Mouse (Mus musculus): ENCODE measurements around the gene Akap2. TPM values are rescaled to one million over a fixed set of nuclear protein-coding genes. Genes with fewer than 3 reads are reported as not detected.

Akap2 gene
- polyA plus RNA-seq, 1 experiment from 2014 or later, result 38.2 TPM

GRCm38 (mm10) chr4:57772851-57773510, 55.5 kb downstream of the Akap2 start:
- ATAC-seq (ENCODE audit: low FRiP score) (no peak), DNase-seq (ENCODE audit: low spot score) (no peak)
- 62% methylated on average over 11 of the region's 11 CpGs for WGBS
- Histone ChIP-seq H3K4me1 (replicated peaks; ENCODE audit: control insufficient read depth, insufficient read depth, low read length) (no peaks in the 10 kb centered on the region), H3K4me2 (replicated peaks; ENCODE audit: low read depth, low read length) (no peak overlapping the region), H3K4me3 (ENCODE audit: low read depth, low read length) (no peak overlapping the region), H3K27ac (ENCODE audit: low read depth, low read length) (no peak overlapping the region), H3K36me3 (ENCODE audit: control insufficient read depth, insufficient read depth, low read length) (no peaks in the 10 kb centered on the region), H3K9me3 (ENCODE audit: control insufficient read depth, low read length) (no peaks in the 10 kb centered on the region), H3K27me3 (ENCODE audit: control insufficient read depth, insufficient read depth, low read length) (no peaks in the 10 kb centered on the region), H3K9ac (ENCODE audit: low read depth, low read length) (no peak overlapping the region)

- Histone ChIP-seq H3K9ac (ENCODE audit: low read depth, low read length) (no peak overlapping the region), H3K4me1 (replicated peaks; ENCODE audit: control insufficient read depth, insufficient read depth, low read length) (no peaks in the 10 kb centered on the region), H3K4me2 (replicated peaks; ENCODE audit: low read depth, low read length) (no peak overlapping the region), H3K4me3 (ENCODE audit: low read depth, low read length) (no peak overlapping the region), H3K27ac (ENCODE audit: low read depth, low read length) (no peak overlapping the region), H3K36me3 (ENCODE audit: control insufficient read depth, insufficient read depth, low read length) (no peaks in the 10 kb centered on the region), H3K9me3 (ENCODE audit: control insufficient read depth, low read length) (no peaks in the 10 kb centered on the region), H3K27me3 (ENCODE audit: control insufficient read depth, insufficient read depth, low read length) (no peaks in the 10 kb centered on the region)
- ATAC-seq (ENCODE audit: low FRiP score), result no peak
- DNase-seq (ENCODE audit: low spot score), result no peak
- 72% methylated on average over 4 of the region's 4 CpGs for WGBS
These were observed 57.1 kb downstream of the Akap2 start for GRCm38 (mm10) chr4:57774517-57774916.

GRCm38 (mm10) chr4:57775582-57775981, 58.1 kb downstream of the Akap2 start:
- Histone ChIP-seq H3K9me3 (ENCODE audit: control insufficient read depth, low read length) (no peaks in the 10 kb centered on the region), H3K4me3 (ENCODE audit: low read depth, low read length) (no peak overlapping the region), H3K9ac (ENCODE audit: low read depth, low read length) (no peak overlapping the region), H3K4me2 (replicated peaks; ENCODE audit: low read depth, low read length) (no peak overlapping the region), H3K27ac (ENCODE audit: low read depth, low read length) (no peak overlapping the region), H3K36me3 (ENCODE audit: control insufficient read depth, insufficient read depth, low read length) (no peaks in the 10 kb centered on the region), H3K27me3 (ENCODE audit: control insufficient read depth, insufficient read depth, low read length) (no peaks in the 10 kb centered on the region), H3K4me1 (replicated peaks; ENCODE audit: control insufficient read depth, insufficient read depth, low read length) (peaks cover under 1% of the 10 kb centered on the region; the same call in 1 of the 2 replicates)
- no peak for DNase-seq (ENCODE audit: low spot score)
- no peak for ATAC-seq (ENCODE audit: low FRiP score)

- no peaks in the 10 kb centered on the region for H3K27me3 ChIP-seq (ENCODE audit: control insufficient read depth, insufficient read depth, low read length)
- ATAC-seq (ENCODE audit: low FRiP score) (no peak), DNase-seq (ENCODE audit: low spot score) (peak; percentile 16)
- no peak overlapping the region for H3K4me3 ChIP-seq (ENCODE audit: low read depth, low read length)
- H3K4me2 ChIP-seq (replicated peaks; ENCODE audit: low read depth, low read length), result peak overlapping the region; percentile 27; the same call in 1 of the 2 replicates
- WGBS, result 18% methylated on average over 4 of the region's 4 CpGs
- H3K9me3 ChIP-seq (ENCODE audit: control insufficient read depth, low read length), result no peaks in the 10 kb centered on the region
- H3K36me3 ChIP-seq (ENCODE audit: control insufficient read depth, insufficient read depth, low read length), result no peaks in the 10 kb centered on the region
- H3K4me1 ChIP-seq (replicated peaks; ENCODE audit: control insufficient read depth, insufficient read depth, low read length), result peaks cover 4% of the 10 kb centered on the region
- H3K9ac ChIP-seq (ENCODE audit: low read depth, low read length), result no peak overlapping the region
- H3K27ac ChIP-seq (ENCODE audit: low read depth, low read length), result peak overlapping the region; percentile 72
These were observed 62.9 kb downstream of the Akap2 start for GRCm38 (mm10) chr4:57780403-57780802.

GRCm38 (mm10) chr4:57780833-57781641, 63.6 kb downstream of the Akap2 start:
- peak; percentile 72 for DNase-seq (ENCODE audit: low spot score)
- peak; percentile 64 for ATAC-seq (ENCODE audit: low FRiP score)
- no peak overlapping the region for H3K4me3 ChIP-seq (ENCODE audit: low read depth, low read length)
- no peaks in the 10 kb centered on the region for H3K27me3 ChIP-seq (ENCODE audit: control insufficient read depth, insufficient read depth, low read length)
- no peaks in the 10 kb centered on the region for H3K9me3 ChIP-seq (ENCODE audit: control insufficient read depth, low read length)
- H3K4me2 ChIP-seq (replicated peaks; ENCODE audit: low read depth, low read length), result peak overlapping the region; percentile 27; the same call in 1 of the 2 replicates
- no peaks in the 10 kb centered on the region for H3K36me3 ChIP-seq (ENCODE audit: control insufficient read depth, insufficient read depth, low read length)
- no peak overlapping the region for H3K9ac ChIP-seq (ENCODE audit: low read depth, low read length)
- 2% methylated on average over 20 of the region's 20 CpGs for WGBS
- peaks cover 4% of the 10 kb centered on the region for H3K4me1 ChIP-seq (replicated peaks; ENCODE audit: control insufficient read depth, insufficient read depth, low read length)
- peak overlapping the region; percentile 72 for H3K27ac ChIP-seq (ENCODE audit: low read depth, low read length)

GRCm38 (mm10) chr4:57781994-57782393, 64.5 kb downstream of the Akap2 start:
- no peaks in the 10 kb centered on the region for H3K27me3 ChIP-seq (ENCODE audit: control insufficient read depth, insufficient read depth, low read length)
- 0% methylated on average over 26 of the region's 26 CpGs for WGBS
- DNase-seq (ENCODE audit: low spot score), result peak; percentile 81
- H3K27ac ChIP-seq (ENCODE audit: low read depth, low read length), result peak overlapping the region; percentile 75
- peaks cover 4% of the 10 kb centered on the region for H3K4me1 ChIP-seq (replicated peaks; ENCODE audit: control insufficient read depth, insufficient read depth, low read length)
- H3K36me3 ChIP-seq (ENCODE audit: control insufficient read depth, insufficient read depth, low read length), result no peaks in the 10 kb centered on the region
- no peaks in the 10 kb centered on the region for H3K9me3 ChIP-seq (ENCODE audit: control insufficient read depth, low read length)
- peak overlapping the region; percentile 46; the same call in 1 of the 2 replicates for H3K9ac ChIP-seq (ENCODE audit: low read depth, low read length)
- ATAC-seq (ENCODE audit: low FRiP score), result peak; percentile 87
- peak overlapping the region; percentile 44 for H3K4me3 ChIP-seq (ENCODE audit: low read depth, low read length)
- H3K4me2 ChIP-seq (replicated peaks; ENCODE audit: low read depth, low read length), result peak overlapping the region; percentile 71

- Histone ChIP-seq H3K4me1 (replicated peaks; ENCODE audit: control insufficient read depth, insufficient read depth, low read length) (peaks cover 4% of the 10 kb centered on the region), H3K9me3 (ENCODE audit: control insufficient read depth, low read length) (no peaks in the 10 kb centered on the region), H3K4me3 (ENCODE audit: low read depth, low read length) (peak overlapping the region; percentile 44), H3K36me3 (ENCODE audit: control insufficient read depth, insufficient read depth, low read length) (no peaks in the 10 kb centered on the region), H3K4me2 (replicated peaks; ENCODE audit: low read depth, low read length) (peak overlapping the region; percentile 71), H3K9ac (ENCODE audit: low read depth, low read length) (peak overlapping the region; percentile 46; the same call in 1 of the 2 replicates), H3K27me3 (ENCODE audit: control insufficient read depth, insufficient read depth, low read length) (no peaks in the 10 kb centered on the region), H3K27ac (ENCODE audit: low read depth, low read length) (peak overlapping the region; percentile 75)
- DNase-seq (ENCODE audit: low spot score), result peak; percentile 66
- WGBS, result 2% methylated on average over 33 of the region's 33 CpGs
- peak; percentile 83 for ATAC-seq (ENCODE audit: low FRiP score)
These were observed 65.3 kb downstream of the Akap2 start for GRCm38 (mm10) chr4:57782549-57783390.

GRCm38 (mm10) chr4:57783391-57783770, 65.9 kb downstream of the Akap2 start:
- no peak overlapping the region; the same call in 1 of the 2 replicates for H3K9ac ChIP-seq (ENCODE audit: low read depth, low read length)
- no peaks in the 10 kb centered on the region for H3K9me3 ChIP-seq (ENCODE audit: control insufficient read depth, low read length)
- no peaks in the 10 kb centered on the region for H3K36me3 ChIP-seq (ENCODE audit: control insufficient read depth, insufficient read depth, low read length)
- peak overlapping the region; percentile 71 for H3K4me2 ChIP-seq (replicated peaks; ENCODE audit: low read depth, low read length)
- peak overlapping the region; percentile 44 for H3K4me3 ChIP-seq (ENCODE audit: low read depth, low read length)
- H3K27ac ChIP-seq (ENCODE audit: low read depth, low read length), result 0 out of 2 replicates have a peak overlapping the region, but pooled peaks have one; percentile 9
- H3K4me1 ChIP-seq (replicated peaks; ENCODE audit: control insufficient read depth, insufficient read depth, low read length), result peaks cover 4% of the 10 kb centered on the region
- ATAC-seq (ENCODE audit: low FRiP score) (0 out of 2 replicates have a peak, but pooled peaks have one; percentile 10), DNase-seq (ENCODE audit: low spot score) (no peak)
- no peaks in the 10 kb centered on the region for H3K27me3 ChIP-seq (ENCODE audit: control insufficient read depth, insufficient read depth, low read length)
- WGBS, result 37% methylated on average over 9 of the region's 9 CpGs
